Mouse (Mus musculus) brain, adult 2 months (tissue): Measurements from ENCODE around the gene Bri3bp.
A peak's percentile ranks its signal among the peaks of the same experiment; 100 is the strongest.
"Not testable (repeated sequence)": the region's sequence is repeated elsewhere in the genome, so short reads cannot be mapped to it uniquely, and the experiment has no call there.

Source experiments
- DNase-seq: peaks from one replicate; pipeline ENCODE4 v3.0.0; 2011; ENCODE audit warnings: low read depth, low spot score

The Bri3bp gene

DNA sequence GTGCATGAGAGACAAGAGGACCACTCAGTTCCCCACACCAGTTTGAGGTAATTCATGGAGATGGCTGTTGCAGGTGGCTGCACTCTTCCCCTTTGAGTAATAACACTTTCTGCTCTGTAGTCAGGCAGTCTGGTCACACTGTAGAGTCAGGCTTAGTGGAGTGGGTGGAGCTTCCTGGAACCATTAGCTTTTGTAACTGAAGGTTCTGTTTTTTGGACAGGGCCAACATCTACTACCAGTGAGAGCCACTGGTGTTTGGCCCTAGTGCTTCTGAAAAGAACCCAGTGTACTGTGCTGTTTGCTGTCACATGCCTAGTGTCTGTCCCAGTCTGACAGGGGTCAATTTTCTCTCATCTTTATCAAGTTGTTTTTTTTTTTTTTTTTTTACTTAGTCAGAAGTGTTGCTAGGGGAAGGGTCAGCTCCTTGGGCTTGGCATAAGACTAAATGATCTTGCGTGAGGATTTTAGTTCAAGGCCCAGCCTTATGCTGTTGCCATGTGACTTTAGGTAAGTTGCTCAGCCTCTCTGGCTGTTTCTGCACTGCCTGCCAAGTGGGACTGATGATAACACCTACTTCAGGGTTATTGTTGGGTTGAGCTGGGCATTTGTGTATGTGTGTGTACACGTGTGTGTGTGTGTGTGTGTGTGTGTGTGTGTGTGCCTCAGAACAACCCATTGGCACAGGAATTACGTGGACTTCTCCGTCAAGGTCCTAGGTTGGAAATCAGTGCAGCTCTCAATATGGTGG is 43.8 kb downstream of the Bri3bp start:
- DNase-seq, result no peak

DNA sequence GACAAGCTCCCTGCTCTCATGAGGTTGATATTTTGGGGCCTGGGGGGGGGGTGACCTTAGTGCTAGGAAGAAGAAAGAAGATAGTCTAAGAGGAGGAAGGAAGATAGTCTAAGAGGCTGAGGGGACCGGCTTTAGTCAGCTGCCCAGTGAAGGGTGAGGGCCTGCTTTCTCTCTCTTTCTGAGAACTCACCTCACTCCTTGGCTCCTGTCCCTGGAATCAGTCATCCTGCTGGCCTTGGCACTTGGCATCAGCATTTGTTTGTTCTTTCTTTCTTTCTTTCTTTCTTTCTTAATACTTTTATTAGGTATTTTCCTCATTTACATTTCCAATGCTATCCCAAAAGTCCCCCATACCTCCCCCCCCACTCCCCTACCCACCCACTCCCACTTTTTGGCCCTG is 44.7 kb downstream of the Bri3bp start:
- DNase-seq, result peak; percentile 66

DNA sequence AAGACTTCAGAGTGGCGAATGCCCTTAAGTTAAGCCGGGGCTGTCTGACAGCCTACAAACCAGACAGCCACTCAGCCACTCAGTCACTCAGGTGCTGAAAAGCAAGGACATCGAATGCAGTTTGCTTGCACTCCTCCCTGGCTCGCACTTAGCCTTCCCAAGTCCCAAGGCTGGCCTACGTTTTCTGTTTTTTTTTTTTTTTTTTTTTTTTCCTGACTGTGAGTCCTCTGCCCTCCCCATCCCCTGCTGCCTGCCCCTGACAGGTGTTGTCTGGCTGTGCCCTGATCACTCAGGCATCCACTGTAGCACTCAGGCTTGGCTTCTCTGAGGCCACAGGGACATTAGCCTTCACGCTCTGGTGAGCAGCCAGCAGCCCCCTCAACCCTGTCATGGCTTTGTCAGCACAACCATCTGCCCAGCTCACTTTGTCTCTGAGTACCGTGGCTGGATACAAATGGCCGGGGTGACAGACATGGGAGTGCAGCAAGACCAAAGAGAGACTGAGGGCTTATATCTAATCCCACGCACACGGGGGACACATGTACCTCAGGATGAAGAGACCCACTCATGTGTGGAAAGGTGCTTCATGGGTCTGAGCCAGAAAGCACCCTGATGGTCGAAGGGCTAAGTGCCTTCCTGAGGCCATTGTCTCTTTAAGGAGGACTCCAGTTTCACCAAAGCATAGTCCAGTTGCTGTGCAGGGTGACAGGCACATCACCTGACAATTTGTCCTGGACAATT is 46.2 kb downstream of the Bri3bp start:
- DNase-seq, result peak; percentile 95

DNA sequence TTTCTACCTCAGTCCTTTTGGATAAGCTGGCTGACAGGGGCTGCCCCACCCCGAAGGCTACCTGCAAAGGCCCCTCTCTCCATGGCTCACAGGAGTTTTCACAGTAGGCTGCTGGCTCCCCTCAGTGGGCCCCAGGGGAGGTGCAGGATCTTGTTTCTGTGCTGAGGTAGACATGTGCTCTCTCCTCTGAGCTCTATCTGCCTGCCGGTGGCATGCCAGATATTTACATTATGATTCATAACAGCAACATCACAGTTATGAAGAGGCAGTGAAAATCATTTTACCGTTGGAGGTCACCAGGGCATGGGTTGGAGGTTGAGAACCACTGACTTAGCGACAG is 46.7 kb downstream of the Bri3bp start:
- peak; percentile 41 for DNase-seq

DNA sequence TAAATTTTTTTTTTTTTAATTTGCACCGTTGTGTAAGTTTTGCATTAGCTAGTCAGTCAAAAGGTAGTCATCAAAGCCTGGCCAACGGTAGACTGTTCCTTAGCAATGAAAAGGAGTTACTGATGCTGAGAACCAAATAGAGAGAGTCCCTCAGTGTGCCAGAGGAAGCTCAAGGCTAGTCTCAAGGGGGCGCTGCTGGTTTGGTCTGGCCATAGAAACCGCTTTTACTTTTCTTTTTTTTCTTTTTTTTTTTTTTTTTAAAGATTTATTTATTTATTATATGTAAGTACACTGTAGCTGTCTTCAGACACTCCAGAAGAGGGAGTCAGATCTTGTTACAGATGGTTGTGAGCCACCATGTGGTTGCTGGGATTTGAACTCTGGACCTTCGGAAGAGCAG is 47.6 kb downstream of the Bri3bp start:
- not testable (repeated sequence) for DNase-seq

DNA sequence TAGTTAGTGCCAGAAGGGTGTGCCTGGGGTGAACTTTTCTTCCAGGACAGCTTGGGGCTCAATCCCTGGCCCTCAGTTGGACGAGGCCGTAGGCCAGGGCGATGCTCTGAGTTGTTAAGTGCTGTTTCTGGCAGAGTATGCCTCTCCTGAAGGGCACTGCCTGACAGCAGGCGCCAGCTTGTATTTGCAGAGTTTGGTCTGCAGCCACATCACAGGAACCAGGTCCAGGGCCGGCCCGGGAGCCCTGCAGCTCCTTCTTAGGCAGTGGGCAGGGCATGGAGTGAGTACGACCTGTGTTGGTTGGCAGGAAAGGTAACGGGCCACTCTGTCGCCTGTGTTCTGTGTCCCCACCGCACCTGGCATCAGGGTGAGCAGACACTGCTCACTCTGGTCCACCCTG is 49.7 kb downstream of the Bri3bp start:
- peak; percentile 80 for DNase-seq

DNA sequence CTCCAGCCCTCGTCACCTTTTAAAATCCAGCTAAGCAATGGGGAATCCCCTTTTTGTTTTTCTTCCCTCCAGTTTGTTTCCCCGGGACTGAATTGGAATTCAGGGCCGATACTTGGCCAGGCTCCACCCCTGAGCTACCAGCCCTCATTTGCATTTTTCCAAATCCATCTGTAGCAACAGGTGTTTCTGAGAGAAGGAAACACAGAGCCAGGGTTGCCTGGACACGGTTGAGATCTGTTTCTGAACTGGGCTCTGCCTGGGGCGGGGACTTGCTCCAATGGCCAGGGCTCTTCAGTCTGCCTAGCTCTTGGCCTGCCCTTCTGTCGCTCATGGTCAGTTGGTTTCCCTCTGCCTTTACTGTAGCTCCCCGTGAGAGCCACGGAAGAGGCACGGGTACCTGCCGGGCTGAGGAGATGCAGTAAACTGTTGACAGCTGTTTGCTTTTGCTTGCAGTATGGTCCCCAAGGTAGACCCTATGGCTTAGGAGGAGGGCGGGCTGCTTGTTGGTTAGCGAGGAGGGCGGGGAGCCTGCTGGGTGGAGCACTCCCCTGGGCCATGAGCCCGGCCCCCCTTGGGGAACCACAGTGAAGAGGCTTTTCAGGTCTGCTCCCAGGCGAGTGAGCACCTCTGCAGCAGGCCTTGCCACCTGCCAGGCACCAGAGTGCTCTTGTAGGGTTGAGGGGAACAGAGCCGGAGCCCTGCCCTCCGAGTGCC is 51.2 kb downstream of the Bri3bp start:
- DNase-seq, result no peak

DNA sequence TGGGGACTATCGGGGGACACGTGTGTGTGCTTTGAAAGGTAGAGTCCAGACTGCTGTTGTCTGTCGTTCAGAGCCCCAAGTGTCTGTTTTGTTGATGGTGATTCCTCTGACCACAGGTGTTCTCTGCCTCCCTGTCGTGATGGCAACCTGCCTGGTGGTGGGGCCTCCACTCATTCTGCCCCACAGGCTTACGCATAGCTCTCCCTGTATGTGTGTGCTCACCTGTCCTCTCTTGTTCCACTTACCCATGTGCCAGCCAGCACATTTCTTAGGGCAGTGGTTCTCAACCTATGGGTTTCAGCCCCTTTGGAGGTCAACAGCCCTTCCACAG is 51.7 kb downstream of the Bri3bp start:
- DNase-seq, result no peak

DNA sequence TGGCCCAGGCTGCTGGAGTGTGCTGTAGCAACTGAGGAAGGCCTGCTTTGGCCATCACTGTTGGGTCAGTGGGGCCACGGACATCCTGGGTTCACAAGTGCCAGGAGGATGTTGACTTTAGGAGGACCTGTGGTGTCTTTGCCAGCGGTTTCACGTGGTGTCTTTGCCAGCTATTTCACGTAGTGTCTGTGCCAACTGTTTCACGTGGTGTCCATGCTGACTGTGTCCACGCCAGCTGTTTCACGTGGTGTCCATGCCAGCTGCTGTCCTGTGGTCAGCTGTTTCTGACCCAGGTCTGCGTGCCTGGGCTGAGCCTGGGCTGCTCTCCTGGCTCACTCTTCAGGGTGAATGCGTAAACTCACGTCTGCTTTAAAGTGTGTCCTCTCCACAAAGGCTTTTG is 54.3 kb downstream of the Bri3bp start:
- DNase-seq, result peak; percentile 56

DNA sequence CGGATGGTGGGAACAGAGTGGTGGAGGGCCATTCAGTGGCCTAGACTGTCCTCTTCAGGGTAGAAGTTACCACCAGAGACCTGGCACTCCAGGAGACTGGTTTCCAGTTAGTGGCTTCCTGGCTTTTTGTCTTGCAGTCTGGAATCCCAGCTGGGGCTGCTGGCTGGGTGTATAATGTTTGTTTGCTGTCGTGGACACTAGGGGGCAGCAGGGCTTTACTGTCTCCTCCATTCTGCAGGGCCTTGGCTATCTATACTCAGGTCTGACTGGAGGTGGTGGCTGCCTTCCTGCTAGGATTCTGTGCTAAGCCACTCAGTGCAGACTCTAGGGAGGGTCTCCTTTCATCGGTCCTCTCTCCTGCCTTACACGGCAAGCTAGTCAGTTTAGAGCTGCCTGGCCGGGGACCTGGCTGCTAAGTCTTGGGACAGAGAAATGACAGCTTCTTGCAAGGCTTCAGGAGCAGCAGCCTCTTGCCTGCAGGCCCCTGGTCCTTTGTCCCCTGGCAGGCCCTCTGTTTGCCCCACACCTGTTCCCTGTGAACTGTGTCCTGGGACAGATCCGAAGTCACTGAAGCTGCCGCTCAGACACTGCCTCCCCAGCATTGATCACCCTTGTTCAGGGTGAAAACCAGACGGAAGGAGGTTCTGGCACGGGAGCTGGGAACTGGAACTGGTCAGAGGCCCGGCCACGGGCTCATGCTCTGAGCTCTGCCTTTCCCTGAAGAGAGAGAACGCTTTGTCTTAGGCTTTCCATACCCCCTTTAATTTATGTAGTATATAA is 56.6 kb downstream of the Bri3bp start:
- DNase-seq, result peak; percentile 88

DNA sequence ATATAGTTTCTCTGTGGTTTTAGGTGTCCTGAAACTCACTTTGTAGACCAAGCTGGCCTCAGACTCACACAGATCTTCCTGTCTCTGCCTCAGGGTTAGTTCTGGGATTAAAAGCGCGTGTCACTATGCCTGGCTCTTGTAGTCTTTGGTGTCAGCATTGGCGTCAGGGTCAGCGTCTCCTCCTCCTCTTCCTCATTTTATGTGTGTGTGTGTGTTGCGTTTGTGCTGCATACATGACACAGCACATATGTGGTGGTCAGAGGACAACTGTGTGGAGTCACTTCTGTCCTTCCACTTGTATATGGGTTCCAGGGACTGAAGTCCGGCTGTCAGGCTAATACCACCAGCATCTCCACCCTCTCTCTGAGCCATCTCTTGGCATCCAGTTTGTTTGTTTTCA is 60.1 kb downstream of the Bri3bp start:
- no peak for DNase-seq

DNA sequence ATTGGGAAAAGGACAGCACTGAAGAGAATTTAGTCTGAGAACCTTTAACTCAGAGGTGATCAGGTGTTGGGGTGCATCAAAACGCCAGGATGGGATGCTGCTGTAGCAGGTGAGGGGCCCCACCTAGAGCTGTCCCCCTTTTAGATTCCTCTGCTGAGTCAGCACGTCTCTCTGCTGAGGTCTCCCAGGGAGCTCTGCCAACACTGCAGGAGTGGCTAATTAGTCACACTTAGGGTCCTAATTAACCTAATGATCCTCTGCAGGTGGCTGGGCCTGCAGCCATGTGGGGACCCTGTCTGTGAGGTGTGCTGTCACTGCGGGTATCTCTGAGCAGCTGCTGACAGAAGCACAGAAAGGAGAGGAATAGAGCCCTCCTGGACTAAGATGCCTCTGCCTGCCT is 60.8 kb downstream of the Bri3bp start:
- no peak for DNase-seq

DNA sequence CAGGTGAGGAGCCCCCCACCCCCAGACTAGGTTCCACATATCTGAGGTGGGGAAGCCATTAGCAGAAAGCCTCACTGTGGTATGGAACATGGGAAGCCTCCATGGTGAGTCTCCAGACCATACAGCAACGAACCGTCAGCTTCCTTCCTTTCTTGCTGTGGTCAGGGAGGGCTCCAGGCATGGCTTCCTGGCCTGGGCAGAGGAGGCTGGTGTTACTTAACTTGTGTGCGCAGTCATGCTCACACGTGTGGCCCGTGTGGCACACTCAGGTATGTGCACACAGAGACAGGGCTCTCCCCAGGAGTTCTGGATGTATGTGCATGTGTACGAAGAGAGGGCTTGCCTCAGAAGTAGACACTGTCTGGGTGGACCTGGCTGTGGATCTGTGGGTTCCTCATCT is 62.3 kb downstream of the Bri3bp start:
- no peak for DNase-seq

DNA sequence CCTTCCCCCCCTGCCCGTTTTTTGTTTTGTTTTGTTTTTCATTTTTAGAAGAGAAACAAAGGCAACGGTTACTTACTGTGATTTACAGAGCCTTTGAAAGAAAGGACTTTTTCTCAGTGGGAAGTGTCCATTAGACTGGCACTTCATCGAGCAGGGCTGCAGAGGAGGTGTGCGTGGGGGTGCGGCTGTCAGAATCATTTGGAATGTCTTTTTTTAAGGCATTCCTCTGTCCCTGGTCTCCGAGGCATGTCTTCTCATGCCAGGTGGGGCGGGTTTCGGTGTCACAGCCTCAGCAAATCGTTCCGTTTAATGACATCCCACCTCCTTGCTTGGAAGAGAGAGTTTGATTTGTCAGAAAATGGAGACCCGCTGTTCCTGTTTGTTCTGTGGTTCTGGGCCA is 63.3 kb downstream of the Bri3bp start:
- DNase-seq, result peak; percentile 51

DNA sequence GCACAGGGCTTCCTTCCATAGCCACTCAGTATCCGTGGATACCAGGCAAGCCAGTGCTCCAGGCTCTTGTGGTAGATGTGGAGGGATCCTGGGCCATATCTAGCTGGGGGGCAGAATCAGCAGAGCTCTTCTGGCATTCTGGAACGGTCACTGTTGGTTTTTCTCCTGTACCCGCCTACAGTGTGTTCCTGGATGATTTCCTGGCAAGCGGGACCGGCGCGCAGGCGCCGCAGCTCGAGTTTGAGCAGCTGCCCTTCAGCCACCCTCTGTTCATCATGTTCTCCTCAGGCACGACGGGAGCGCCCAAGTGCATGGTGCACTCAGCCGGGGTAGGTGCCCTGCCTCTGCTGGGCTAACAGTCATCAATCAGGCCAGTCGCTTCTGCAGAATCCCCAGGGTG is 64.6 kb downstream of the Bri3bp start:
- DNase-seq, result peak; percentile 67

DNA sequence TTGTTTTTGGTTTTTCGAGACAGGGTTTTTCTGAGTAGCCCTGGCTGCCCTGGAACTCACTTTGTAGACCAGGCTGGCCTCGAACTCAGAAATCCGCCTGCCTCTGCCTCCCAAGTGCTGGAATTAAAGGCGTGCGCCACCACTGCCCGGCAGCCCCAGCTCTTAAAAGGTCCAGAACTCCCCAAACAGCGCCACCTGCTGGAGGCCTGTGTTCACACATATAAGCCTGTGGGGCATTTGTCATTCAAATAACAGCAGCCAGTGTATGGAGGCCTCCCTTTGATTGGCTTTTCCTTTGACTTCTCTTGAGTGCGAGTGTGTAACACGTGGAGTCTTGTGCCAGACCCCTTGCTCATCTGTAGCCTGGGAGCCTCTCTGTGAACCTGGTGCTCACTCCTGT is 66.2 kb downstream of the Bri3bp start:
- DNase-seq, result no peak

DNA sequence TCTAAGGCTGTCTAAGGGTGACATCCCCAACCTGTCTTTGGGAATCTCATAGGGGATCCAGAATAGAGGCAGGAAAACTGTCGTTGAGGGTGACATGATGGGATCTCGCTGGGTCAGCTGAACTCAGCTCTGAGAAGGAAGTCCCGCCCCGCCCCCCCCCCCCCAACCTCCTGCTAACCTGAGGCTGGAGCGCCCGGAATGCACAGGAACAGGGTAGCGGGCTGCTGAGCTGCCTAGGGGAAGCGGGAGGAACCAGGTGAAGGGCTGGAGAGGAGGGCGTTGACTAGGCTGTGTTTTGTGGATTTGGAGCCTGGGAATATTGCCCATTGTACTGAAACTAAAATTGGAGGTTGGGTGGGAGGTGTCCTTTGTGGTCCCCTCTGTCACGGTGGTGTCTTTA is 66.6 kb downstream of the Bri3bp start:
- DNase-seq, result no peak

DNA sequence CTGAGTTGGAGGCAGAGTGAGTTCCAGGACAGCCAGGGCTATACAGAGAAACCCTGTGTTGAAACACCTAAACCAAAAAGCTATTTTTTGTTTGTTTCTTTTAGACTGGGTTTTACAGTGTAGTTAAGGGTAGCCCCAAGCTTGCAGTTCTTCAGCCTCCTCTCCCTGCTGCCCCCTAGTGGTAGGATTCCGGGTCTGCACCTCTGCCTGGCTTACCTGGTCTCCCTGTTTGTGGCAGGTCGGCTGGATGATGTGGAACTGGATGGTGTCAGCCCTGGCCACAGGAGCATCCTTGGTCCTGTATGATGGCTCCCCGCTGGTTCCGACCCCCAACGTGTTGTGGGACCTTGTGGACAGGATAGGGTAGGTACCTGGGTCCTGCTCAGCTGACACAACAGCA is 68.2 kb downstream of the Bri3bp start:
- peak; percentile 78 for DNase-seq
